Mouse (Mus musculus): ENCODE results near the gene Plet1.

DNA sequence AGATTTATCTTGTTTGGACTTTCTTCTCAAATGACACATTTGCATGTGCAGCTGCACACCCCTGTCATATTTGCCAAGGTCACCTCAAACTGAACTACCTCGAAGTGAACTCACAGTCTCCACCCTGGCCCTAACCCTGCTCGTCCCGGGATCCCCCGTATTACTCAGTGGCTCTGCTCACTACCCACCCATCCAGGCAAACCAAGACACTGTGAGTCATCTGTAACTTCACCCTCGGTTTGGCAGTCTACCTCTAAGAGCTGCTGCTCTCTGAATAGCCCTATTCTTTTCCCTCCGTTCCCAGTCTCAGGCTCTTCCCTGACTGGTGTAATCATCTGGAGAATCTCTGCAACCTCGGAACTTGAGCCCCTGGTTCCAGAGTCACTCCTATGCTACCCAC is 17.7 kb upstream of the Plet1 start:
- TF ChIP-seq CTCF (IDR thresholded peaks at IDR 0.05; ENCODE audit: low read depth, low read length) (no peak), GATA1 (IDR thresholded peaks at IDR 0.05; ENCODE audit: borderline replicate concordance, low read length) (no peak), TAL1 (conservative IDR thresholded peaks at IDR 0.05; ENCODE audit: low read depth, low read length) (no peak)
